Mouse (Mus musculus) embryo, embryonic 11.5 days (tissue): Measurements from ENCODE around the gene Sh3gl1.
A peak's percentile ranks its signal among the peaks of the same experiment; 100 is the strongest.

Experiments used
- DNase-seq: peaks from one replicate; pipeline ENCODE4 v3.0.0-alpha.2; 2012; ENCODE audit warnings: low read depth, low spot score

Gene Sh3gl1

DNA sequence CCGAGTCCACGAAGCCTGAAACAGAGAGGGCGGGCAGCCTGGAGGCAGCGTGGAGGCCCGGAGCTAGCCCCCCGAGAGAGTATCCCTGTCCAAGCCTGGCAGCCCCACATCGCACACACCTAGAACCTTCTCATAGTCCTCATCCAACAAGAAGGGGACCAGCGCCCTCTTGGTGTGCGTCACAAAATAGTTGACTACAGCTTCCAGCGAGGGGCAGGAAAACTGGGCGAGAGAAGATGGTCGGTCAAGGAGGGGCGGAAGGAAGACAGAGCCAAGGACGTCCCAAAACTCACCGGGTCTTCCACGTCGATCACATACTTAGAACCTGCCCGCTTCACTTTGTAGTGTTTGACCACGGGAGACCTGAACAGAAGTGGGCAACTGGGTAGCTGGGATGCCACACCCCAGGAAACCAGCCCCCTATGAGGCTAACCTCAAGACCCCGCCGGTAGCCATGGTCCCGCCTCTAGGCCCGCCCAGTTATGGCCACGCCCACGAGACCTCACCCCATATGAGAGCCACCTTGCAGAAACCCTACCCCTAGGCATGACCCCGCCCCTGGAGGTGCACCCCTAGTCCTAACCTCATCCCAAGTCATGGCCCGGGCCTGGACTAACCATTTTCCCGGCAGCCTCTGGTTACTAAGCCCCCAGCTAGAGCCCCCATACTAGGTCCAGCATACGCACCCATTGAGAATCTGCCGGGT, 36.5 kb downstream of the Sh3gl1 start:
- DNase-seq, result no peak

DNA sequence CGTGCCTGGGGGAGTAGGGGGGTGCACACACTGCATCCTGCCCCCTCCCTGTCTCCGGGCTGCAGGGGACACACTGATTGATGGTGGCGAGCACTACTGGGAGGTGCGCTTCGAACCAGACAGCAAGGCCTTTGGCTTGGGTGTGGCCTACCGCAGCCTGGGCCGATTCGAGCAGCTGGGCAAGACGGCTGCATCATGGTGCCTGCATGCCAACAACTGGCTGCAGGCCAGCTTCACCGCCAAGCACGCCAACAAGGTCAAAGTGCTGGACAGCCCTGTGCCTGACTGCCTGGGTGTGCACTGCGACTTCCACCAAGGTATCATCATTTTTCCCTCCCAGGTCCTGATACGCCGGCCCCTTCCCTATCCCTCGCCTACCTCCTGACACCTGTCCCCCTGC, 40.4 kb downstream of the Sh3gl1 start:
- DNase-seq, result no peak

DNA sequence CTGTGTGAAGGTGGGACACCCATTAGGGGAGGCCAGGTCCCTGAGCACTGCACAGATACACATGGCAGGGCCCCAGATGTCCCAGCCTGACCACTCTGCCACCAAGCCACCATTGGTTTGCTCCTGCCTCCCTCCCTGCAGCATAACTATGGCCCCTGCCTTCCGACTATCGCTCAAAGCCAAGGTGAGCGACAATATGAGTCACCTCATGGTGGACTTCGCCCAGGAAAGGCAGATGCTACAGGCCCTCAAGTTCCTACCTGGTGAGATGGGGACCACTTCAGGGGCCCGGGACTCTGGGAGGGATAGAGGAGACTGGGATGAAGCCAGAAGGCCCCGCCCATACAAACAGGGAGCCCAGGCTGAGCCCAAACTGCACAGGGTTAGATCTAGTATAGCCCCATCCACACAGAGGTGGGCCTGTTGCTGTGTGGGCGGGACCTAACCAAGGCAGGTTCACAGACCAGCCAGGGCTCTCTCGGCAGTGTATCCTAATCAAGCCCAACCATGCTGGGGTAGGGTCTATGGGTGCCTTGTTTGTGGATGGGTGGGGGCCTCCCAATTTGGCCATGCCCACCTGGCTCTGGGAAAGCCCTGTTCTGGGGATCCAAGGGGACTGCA, 46.0 kb downstream of the Sh3gl1 start:
- no peak for DNase-seq

DNA sequence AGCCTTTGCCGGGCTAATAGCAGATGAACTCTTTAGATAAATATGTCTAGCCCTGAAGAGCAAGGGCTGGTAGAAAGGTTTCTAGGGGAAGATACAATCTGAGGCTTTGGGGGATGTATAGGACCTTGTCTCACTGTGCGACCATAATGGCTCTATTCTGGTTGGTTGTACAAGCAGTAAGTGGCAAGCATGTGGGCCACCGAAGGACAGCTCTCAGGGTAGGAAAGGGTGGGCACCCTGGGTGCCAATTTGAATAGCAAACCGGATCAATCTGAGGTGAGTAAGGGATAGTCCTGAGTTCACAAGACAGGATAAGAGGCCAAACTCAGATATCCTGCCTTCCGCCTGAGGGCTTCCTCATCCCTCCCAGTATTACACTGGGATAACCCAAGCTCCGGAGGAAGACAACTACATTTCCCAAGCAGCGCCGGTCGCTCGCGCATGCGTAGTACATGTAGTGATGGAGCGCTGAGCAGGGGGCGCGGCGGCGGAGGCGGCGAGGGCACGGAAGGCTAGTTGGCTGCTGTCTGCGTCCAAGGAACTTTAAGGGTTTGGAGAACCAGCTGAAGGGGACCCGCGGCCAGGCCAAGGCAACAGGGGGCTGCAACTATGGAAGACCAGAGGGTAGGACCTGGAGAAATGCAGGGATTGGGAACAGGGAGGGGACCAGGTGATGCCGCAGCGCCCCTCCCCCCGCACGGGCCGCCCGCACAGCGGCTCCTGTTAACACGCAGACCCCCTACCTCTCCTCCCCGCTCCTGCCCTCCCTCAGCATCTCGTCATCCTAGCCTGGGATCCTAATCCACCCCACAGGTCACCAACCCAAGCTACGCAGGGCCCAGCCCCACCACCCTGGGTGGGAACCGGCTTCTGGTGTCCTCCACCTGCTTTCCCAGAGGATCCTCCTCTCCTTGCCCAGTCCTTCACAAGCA, 50.1 kb downstream of the Sh3gl1 start, which contains the start of gene Fsd1:
Gene Fsd1, plus strand, starts transcription at position 480 of the 932 bp plus-strand sequence.
- DNase-seq, result peak; percentile 66

DNA sequence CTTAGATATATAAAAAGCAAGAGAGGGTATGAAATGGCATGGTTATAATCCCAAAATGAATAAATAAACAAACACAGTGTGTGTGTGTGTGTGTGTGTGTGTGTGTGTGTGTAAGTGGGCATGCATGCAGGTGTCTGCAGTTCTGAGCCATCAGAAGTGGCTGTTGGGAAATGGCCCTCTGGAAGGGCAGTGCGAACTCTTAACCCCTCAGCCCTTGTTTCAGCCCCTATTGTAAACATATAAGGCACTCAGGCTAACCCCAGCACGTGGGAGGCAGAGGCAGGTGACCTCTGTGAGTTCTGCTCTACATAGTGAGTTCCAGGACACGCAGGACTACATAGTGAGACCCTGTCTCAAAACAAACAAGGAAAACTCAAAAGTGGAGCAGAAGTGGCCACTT, 59.1 kb downstream of the Sh3gl1 start:
- DNase-seq, result no peak

DNA sequence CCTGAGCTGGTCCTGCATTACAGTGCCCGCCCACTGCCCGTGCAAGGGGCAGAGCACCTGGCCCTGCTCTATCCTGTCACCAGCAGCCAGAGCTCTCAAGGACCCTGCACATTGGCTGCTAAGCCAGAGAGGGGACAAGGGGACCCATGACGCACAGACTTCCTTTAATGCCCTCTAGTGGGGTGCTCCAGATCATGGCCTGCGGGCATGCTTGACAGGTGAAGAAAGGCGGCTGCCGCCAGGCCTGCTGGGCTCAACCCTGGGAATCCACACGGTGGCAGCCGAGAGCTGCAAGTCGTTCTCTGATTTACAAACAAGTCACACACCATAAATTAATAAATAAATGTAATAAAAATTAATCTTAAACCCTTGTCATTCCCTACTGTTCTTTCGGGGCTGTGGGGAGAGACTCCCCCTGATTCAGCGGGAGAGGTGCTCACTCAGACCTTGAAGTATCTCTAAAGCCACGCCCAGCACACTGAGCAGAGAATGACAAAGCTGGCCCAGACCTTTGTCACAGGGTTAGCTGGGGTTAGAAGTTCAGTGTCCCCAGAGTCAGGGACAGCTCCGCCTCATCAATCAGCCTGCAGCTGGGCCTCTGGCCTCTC, 60.1 kb downstream of the Sh3gl1 start:
- peak; percentile 56 for DNase-seq

DNA sequence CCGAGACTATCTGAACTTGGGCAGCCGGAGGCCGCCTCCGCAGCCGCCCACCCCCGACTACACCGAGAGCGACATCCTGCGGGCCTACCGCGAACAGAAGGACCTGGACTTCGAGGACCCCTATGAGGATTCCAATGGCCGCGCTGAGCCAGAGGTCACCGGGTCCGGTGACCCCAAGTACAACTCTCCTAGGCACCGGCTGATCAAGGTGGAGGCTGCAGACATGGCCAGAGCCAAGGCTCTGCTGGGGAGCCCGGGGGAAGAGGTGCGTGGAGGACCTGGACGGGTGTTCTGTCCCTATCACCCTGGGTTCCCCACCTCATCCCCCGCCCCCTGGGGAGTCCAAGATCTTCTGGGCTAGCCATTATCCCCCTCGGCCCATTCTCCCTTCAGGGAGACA, 65.0 kb downstream of the Sh3gl1 start:
- DNase-seq, result no peak

DNA sequence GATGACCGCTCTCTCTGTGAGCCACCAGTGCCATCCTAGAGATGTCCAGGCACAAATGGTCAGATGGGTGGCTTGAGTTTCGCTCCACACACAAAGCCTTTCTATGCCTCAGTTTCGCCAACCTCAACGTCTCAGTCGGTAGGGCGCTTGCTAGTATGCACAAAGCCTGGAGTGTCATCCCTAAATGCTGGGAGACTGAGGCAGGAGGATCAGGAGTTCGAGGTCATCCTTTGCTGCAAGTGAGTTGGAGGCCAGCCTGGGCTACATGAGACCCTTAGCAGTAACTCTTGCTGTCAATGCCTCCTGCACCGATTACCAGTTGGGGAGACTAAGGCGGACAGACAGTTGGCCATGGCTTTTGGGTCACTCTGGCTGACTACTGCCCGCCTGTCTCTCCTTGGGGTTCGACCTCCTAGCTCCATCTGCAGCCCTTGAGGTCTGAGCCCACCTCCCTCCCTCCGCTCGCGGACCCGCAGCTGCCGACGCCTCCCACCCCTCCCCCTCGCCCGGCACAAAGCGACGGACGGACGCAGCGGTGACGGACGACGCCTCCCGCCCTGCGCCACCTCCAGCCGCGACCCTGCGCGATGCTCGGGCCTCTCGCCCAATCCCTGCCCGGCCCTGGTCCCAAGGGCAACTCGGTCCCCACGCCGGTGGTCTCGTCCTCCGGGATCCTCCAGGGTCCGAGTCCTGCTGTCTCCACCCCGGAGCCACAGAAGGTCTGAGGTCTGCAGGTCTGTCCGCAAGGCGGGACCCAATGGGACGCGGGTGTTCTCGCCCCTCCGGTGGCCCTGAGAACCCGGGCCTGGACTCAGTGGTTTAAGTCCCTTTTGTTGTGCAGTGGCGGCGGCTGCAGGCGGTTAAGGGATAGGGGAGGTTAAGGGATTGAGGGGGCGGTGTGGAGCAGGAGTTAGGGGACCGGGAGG, 66.2 kb downstream of the Sh3gl1 start, which contains the start of gene Shd:
Gene Shd, plus strand, starts transcription at position 502 of the 926 bp plus-strand sequence.
- no peak for DNase-seq

DNA sequence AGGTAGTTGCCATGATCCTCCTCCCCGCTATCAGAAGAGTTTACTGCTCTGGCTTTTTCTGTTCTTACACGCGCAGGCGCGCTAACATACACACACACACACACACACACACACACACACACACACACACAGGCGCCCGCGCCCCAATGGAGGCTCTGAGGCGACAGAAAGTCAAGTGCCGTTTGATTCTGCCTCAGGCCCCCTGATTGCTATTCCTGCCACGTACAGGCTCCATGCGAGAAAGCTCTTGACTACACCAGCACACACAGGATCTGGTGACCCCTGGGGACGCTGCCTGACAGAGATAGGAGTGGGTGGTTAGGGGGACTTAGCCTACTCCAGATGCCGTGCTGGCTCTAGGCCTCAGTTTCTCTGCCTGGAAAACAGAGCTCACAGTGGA, 66.9 kb downstream of the Sh3gl1 start:
- DNase-seq, result no peak

DNA sequence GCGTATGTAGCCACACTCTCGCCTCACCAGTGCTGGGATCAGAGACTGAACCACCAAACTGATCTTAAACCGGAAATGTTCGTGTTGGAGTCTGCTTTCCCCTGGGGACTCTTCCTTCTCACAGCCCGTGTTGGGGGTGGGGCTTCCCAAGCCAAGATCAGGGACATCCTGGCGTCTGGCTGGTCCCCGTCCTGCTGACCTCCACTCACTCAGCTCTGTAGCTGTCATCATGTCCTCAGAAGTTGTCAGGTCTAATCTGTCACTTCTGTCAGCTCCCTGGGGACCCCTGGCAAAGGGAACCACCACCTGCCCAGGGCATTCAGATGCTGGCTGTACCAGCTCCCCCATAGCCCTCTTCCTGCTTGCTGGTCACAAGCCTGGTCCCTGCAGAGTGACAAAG, 68.2 kb downstream of the Sh3gl1 start:
- no peak for DNase-seq

DNA sequence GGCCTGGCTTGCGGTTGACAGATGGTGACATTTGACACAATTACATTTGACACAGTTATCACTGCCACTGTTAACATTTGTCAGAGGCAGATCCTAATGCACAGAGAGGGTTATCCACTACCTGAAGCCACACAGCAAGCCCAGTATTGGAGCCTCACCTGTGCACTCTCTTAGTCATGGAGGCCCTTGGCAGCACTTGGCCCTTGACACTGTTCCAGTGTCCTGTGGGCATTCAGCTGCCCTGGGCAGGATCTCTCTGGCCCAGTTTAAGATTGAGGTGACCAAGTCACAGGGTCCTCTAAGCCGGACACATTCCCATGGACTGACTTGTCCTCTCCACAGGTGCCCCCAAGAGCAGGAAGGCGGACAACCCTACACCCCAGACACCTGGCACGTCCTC, 69.2 kb downstream of the Sh3gl1 start:
- DNase-seq, result no peak
